Mouse (Mus musculus) gastrocnemius, postnatal 4 days (tissue): ENCODE data around the gene Vmn1r75. TPM values are rescaled to one million over a fixed set of nuclear protein-coding genes. Genes with fewer than 3 reads are reported as not detected.

Source experiments
- DNase-seq, 2 experiments: peaks; one replicate each; pipeline ENCODE4 v3.0.0; 2021 to 2022; ENCODE audit warnings: low spot score in 2 of 2, mixed read lengths in 2 of 2
- long read RNA-seq, 2 experiments: library from polyadenylated mRNA; stranded (forward); transcript quantifications; one replicate each; pipeline ENCODE4 v2.0.0; 2021
- total RNA-seq, 2 experiments: library from RNA; stranded (reverse); gene quantifications; 2 replicates each; pipeline ENCODE4 v1.2.3; 2021

Vmn1r75 gene
- not detected for total RNA-seq
- long read RNA-seq, experiment 1 = 0 reads
- long read RNA-seq, experiment 2 = 0 reads

DNA sequence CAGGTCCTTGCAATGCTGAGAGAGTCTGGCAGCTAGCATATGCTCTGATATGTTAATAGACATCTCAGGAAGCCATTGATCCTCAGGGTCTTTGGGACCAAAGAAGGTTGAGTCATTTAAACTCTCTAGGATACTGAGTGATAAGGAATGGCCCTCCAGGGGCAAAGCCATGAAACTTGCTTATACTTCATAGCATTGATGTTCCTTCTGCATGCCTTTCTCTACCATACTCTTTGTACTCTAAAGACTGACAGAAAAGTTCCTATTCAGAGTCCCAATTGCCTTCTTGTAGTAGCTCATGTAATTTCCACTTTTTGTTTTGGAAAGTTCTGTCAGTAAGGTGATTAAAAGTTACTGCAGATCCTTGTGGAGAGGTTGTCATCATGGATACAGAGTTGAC is at the start of gene Vmn1r75:
TSS of gene Vmn1r75 (plus strand) at position 301 of the 400 bp plus-strand sequence.
- no peak for DNase-seq

DNA sequence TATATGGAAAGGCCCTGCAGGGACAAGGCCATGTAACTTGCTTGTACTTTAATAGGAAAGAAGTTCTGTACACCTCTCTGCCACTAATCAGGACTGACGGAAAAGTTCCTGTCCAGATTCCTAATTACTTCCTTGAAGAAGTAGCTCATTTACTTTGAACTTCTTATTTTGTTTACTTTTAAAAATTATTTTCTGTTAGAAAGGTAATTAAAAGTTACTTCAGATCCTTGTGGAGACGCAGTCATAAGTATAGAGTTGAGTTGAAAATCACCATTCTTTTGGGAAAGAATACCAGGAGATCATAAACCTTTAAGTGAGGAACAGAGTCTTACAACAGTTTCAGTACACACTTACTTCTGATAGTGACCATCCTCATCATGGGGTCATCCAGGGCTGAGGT is 40.8 kb upstream of the Vmn1r75 start, which contains the start of gene Vmn1r74:
TSS of gene Vmn1r74 (plus strand) at position 301 of the 400 bp plus-strand sequence.
- DNase-seq = no peak

Other genes with a start within 250 kb of the Vmn1r75 start
- not detected for gene Vmn1r72, start 194.5 kb upstream of the Vmn1r75 start, total RNA-seq
- not detected for gene Vmn1r73, start 144.4 kb upstream of the Vmn1r75 start, total RNA-seq
- gene Vmn1r74, start 40.6 kb upstream of the Vmn1r75 start, total RNA-seq = not detected
- gene Vmn1r76, start 63.6 kb downstream of the Vmn1r75 start, total RNA-seq = not detected
- gene Vmn1r77, start 162.1 kb downstream of the Vmn1r75 start, total RNA-seq = not detected